Mouse (Mus musculus): ENCODE measurements around the gene Olfr374. TPM values are rescaled to one million over a fixed set of nuclear protein-coding genes. Genes with fewer than 3 reads are reported as not detected.

Olfr374 gene
- polyA plus RNA-seq (2014; fragmentation: Illumina TruSeq; extraction: RNeasy Lipid Tissue Mini Kit (QIAGEN cat#74804); ENCODE audit: low read depth, low replicate concordance) = not detected

GRCm38 (mm10) chr8:72106740-72107139 is at the start of gene Olfr374:
TSS of gene Olfr374 (plus strand) at chr8:72107040.

GRCm38 (mm10) chr8:72082877-72083276 is 24.0 kb upstream of the Olfr374 start, which contains the start of gene Olfr373:
TSS of gene Olfr373 (plus strand) at chr8:72083177.

DNA sequence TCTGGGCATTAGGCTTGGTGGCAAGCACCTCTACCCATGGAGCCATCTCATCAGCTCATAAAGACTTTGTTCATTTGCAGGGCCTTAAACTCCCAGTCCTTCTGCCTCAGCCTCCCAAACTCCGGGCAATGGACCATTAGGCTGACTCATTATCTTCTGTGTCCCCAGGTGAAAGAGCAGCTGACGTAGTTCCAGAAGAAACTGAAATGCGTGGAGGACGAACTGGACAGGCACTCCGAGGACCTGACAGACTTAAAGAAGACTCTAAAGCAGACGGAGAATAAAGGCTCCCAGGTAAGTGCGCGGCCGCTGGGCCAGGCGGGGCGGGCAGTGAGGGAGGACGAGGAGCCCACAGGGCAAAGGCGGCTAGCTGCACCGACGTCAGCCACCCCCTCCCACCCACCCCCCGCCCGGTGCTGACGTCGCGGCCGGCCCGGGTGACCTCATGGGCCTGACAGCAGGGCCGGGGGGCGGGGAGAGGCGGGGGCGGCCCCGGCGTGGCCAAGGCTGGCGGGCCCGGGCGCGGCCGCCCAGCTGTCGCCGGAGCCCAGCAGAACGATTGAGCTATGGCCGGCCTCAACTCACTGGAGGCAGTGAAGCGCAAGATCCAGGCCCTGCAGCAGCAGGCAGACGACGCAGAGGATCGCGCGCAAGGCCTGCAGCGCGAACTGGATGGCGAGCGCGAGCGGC is 28.1 kb downstream of the Olfr374 start, which contains the start of gene Tpm4:
Tpm4 (plus strand) TSS at position 220 of the 690 bp plus-strand sequence.

DNA sequence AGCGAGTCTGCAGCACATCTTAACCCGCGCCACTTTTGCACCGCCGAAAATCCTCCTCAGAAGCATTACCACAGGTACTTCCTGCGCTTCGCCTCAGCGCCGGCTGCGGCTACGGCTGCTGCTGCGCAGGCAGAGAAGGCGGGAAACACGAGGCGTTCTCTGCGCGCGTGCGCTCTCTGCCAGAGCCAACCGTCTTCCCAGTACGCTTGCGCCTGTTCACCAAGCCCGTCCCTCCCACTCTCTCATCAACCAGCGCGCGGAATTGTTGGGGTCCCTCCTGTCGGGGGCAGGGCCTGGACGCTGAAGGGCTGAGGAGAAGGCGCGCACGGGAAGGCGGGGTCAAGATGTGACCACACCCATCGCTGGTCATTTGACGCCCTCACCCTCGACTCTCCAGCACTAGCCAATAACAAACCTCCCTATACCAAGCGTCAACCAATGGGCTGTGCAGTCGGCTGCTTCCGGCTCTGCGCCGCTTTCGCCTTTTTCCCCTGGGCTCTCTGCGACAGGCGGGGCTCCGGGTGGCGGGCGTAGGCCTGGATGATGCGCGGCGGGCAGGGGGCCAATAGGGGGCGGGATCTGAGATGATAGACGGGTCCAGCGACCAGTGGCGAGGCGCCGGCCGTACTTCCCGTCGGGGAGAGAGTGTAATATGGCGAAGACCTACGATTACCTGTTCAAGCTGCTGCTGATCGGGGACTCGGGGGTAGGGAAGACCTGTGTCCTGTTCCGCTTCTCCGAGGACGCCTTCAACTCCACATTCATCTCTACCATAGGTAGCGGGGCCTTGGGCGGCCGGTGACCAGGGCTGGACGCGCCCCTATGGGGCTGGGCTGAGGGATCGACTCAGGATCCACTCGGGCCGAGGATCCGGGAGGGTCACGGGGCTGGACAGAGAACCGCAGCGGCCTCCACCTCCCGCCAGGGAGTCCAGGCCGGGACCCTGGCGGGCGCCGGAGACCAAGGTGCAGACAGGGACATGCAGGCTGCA is 54.2 kb downstream of the Olfr374 start, which contains the start of gene Rab8a:
Rab8a (plus strand) TSS at position 494 of the 991 bp plus-strand sequence.

Other genes with a start within 250 kb of the Olfr374 start
- 5.7 TPM for gene Zfp709, start 225.0 kb upstream of the Olfr374 start, polyA plus RNA-seq (2014; fragmentation: Illumina TruSeq; extraction: RNeasy Lipid Tissue Mini Kit (QIAGEN cat#74804); ENCODE audit: low read depth, low replicate concordance)
- 3.5 TPM for gene Zfp882, start 198.4 kb upstream of the Olfr374 start, polyA plus RNA-seq (2014; fragmentation: Illumina TruSeq; extraction: RNeasy Lipid Tissue Mini Kit (QIAGEN cat#74804); ENCODE audit: low read depth, low replicate concordance)
- 43.0 TPM for gene Zfp617, start 198.4 kb upstream of the Olfr374 start, polyA plus RNA-seq (2014; fragmentation: Illumina TruSeq; extraction: RNeasy Lipid Tissue Mini Kit (QIAGEN cat#74804); ENCODE audit: low read depth, low replicate concordance)
- 21.4 TPM for gene Zfp961, start 156.0 kb upstream of the Olfr374 start, polyA plus RNA-seq (2014; fragmentation: Illumina TruSeq; extraction: RNeasy Lipid Tissue Mini Kit (QIAGEN cat#74804); ENCODE audit: low read depth, low replicate concordance)
- not detected for gene Cyp4f18, start 97.4 kb upstream of the Olfr374 start, polyA plus RNA-seq (2014; fragmentation: Illumina TruSeq; extraction: RNeasy Lipid Tissue Mini Kit (QIAGEN cat#74804); ENCODE audit: low read depth, low replicate concordance)
- not detected for gene Olfr372, start 65.8 kb upstream of the Olfr374 start, polyA plus RNA-seq (2014; fragmentation: Illumina TruSeq; extraction: RNeasy Lipid Tissue Mini Kit (QIAGEN cat#74804); ENCODE audit: low read depth, low replicate concordance)
- gene Olfr373, start 23.9 kb upstream of the Olfr374 start, polyA plus RNA-seq (2014; fragmentation: Illumina TruSeq; extraction: RNeasy Lipid Tissue Mini Kit (QIAGEN cat#74804); ENCODE audit: low read depth, low replicate concordance) = not detected
- gene Tpm4, start 27.9 kb downstream of the Olfr374 start, polyA plus RNA-seq (2014; fragmentation: Illumina TruSeq; extraction: RNeasy Lipid Tissue Mini Kit (QIAGEN cat#74804); ENCODE audit: low read depth, low replicate concordance) = 41.8 TPM
- 48.6 TPM for gene Rab8a, start 54.2 kb downstream of the Olfr374 start, polyA plus RNA-seq (2014; fragmentation: Illumina TruSeq; extraction: RNeasy Lipid Tissue Mini Kit (QIAGEN cat#74804); ENCODE audit: low read depth, low replicate concordance)
- not detected for gene Hsh2d, start 82.6 kb downstream of the Olfr374 start, polyA plus RNA-seq (2014; fragmentation: Illumina TruSeq; extraction: RNeasy Lipid Tissue Mini Kit (QIAGEN cat#74804); ENCODE audit: low read depth, low replicate concordance)
- 2.5 TPM for gene Cib3, start 105.8 kb downstream of the Olfr374 start, polyA plus RNA-seq (2014; fragmentation: Illumina TruSeq; extraction: RNeasy Lipid Tissue Mini Kit (QIAGEN cat#74804); ENCODE audit: low read depth, low replicate concordance)
- not detected for gene Gm11034, start 106.6 kb downstream of the Olfr374 start, polyA plus RNA-seq (2014; fragmentation: Illumina TruSeq; extraction: RNeasy Lipid Tissue Mini Kit (QIAGEN cat#74804); ENCODE audit: low read depth, low replicate concordance)
- gene Fam32a, start 112.7 kb downstream of the Olfr374 start, polyA plus RNA-seq (2014; fragmentation: Illumina TruSeq; extraction: RNeasy Lipid Tissue Mini Kit (QIAGEN cat#74804); ENCODE audit: low read depth, low replicate concordance) = 15.1 TPM
- gene Ap1m1, start 133.0 kb downstream of the Olfr374 start, polyA plus RNA-seq (2014; fragmentation: Illumina TruSeq; extraction: RNeasy Lipid Tissue Mini Kit (QIAGEN cat#74804); ENCODE audit: low read depth, low replicate concordance) = 11.5 TPM
- not detected for gene Gm10282, start 198.2 kb downstream of the Olfr374 start, polyA plus RNA-seq (2014; fragmentation: Illumina TruSeq; extraction: RNeasy Lipid Tissue Mini Kit (QIAGEN cat#74804); ENCODE audit: low read depth, low replicate concordance)
- 2.3 TPM for gene Klf2, start 212.0 kb downstream of the Olfr374 start, polyA plus RNA-seq (2014; fragmentation: Illumina TruSeq; extraction: RNeasy Lipid Tissue Mini Kit (QIAGEN cat#74804); ENCODE audit: low read depth, low replicate concordance)

Data from liver, adult 10 weeks (tissue).